Mouse (Mus musculus) midbrain, embryonic 14.5 days (tissue): ENCODE data around the gene Gm10447. TPM values are rescaled to one million over a fixed set of nuclear protein-coding genes. Genes with fewer than 3 reads are reported as not detected.
"Not testable (repeated sequence)": the region's sequence is repeated elsewhere in the genome, so short reads cannot be mapped to it uniquely, and the experiment has no call there.

Source experiments
- ATAC-seq: fragments of 200-750 bp; cut with Nextera tagmentation; 2 replicates; pipeline ENCODE4 v1.8.0; 2017; ENCODE audit warnings: moderate number of reproducible peaks, moderate library complexity; ENCODE audit not compliant: low FRiP score, low TSS enrichment
- DNase-seq: peaks from one replicate; pipeline ENCODE4 v3.0.0-alpha.2; 2015
- H3K27ac ChIP-seq: fragments of 300-500 bp; sonication (generic); replicated peaks from 2 replicates; pipeline ENCODE4 v1.5.1; 2014; ENCODE audit warnings: mild to moderate bottlenecking, low read depth, low read length, moderate library complexity
- H3K27me3 ChIP-seq: fragments of 300-500 bp; sonication (generic); 2 replicates; pipeline ENCODE4 v1.6.1; 2014; ENCODE audit warnings: low read length, control low read depth, mixed read lengths; ENCODE audit not compliant: control insufficient read depth, insufficient read depth
- H3K36me3 ChIP-seq: fragments of 300-500 bp; sonication (generic); 2 replicates; pipeline ENCODE4 v1.6.1; 2014; ENCODE audit warnings: low read length, control low read depth; ENCODE audit not compliant: control insufficient read depth, insufficient read depth
- H3K4me1 ChIP-seq: fragments of 300-500 bp; sonication (generic); 2 replicates; pipeline ENCODE4 v1.6.1; 2014; ENCODE audit warnings: mild to moderate bottlenecking, antibody characterized with exemption, low read length, control low read depth; ENCODE audit not compliant: control insufficient read depth, insufficient read depth
- H3K4me2 ChIP-seq: fragments of 300-500 bp; sonication (generic); 2 replicates; pipeline ENCODE4 v1.6.1; 2014; ENCODE audit warnings: mild to moderate bottlenecking, low read length, moderate library complexity
- H3K4me3 ChIP-seq: fragments of 300-500 bp; sonication (generic); replicated peaks from 2 replicates; pipeline ENCODE4 v1.5.1; 2014; ENCODE audit warnings: low read depth, low read length
- H3K9ac ChIP-seq: fragments of 300-500 bp; sonication (generic); replicated peaks from 2 replicates; pipeline ENCODE4 v1.6.1; 2014; ENCODE audit warnings: mild to moderate bottlenecking, low read length, moderate library complexity
- H3K9me3 ChIP-seq: fragments of 300-500 bp; sonication (generic); 2 replicates; pipeline ENCODE4 v1.6.1; 2016; ENCODE audit warnings: low read length, control low read depth, mixed read lengths; ENCODE audit not compliant: control insufficient read depth
- WGBS: fragments of 180-500 bp; shearing (Covaris S2); extraction: QIAGEN DNeasy Blood & Tissue Kit; methylation state at CpG from one replicate; pipeline ENCODE4 v1.1.7; 2014; 5-methylcytosine and 5-hydroxymethylcytosine counted together
- polyA plus RNA-seq: library from polyadenylated mRNA; unstranded; fragments of >200 nt; fragmentation: Nextera tagmentation; extraction: Ambion mirVana; gene quantifications from 2 replicates; pipeline ENCODE4 v1.2.1, GENCODE M21; 2014

Gm10447 gene
- polyA plus RNA-seq, 1 experiment from 2014 or later, result not detected

DNA sequence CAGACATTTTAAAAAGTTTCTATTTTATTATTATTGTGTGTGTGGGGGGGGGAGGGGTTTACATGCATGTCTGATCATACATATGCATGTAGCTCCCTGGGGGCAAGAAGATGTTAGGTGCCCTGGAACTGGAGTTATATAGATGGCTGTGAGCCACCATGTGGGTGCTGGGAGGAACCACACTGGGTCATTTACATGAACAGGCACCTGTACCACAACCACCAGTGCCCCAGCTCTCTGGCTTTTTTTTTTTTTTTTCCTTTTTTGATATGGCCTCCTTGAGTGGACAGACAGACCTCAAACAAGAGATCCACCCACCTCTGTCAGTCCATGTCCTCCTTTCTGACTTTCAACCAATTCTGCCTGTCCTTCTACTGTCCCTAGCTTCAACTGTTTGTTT, 27.7 kb downstream of the Gm10447 start:
- ATAC-seq (no peak), DNase-seq (no peak)
- Histone ChIP-seq H3K27me3 (no peaks in the 10 kb centered on the region), H3K4me1 (peaks cover 11% of the 10 kb centered on the region), H3K27ac (no peak overlapping the region), H3K36me3 (peaks cover 19% of the 10 kb centered on the region), H3K9ac (no peak overlapping the region), H3K9me3 (no peaks in the 10 kb centered on the region), H3K4me3 (no peak overlapping the region), H3K4me2 (peak overlapping the region; percentile 92)

DNA sequence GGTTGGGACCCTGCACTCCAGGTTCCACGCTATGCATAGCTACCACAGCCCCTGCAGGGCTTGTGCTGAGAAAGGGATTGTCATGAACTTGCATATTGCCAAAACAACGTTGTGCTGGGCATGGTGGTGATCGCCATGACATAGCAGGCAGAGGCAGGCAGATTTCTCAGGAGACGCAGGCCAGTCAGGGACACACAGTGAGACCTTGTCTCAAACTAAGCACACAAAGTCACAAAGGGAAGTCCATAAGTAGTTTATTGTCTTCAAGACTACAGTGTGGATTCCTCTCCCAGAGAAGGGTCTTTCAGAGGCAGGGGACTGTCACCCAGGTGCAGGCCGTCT, 28.2 kb downstream of the Gm10447 start:
- 93% methylated on average over 5 of the region's 5 CpGs for WGBS
- Histone ChIP-seq H3K27ac (no peak overlapping the region), H3K27me3 (no peaks in the 10 kb centered on the region), H3K4me2 (no peak overlapping the region), H3K9ac (no peak overlapping the region), H3K9me3 (no peaks in the 10 kb centered on the region), H3K36me3 (peaks cover 19% of the 10 kb centered on the region), H3K4me1 (peaks cover 11% of the 10 kb centered on the region), H3K4me3 (no peak overlapping the region)
- DNase-seq (no peak), ATAC-seq (no peak)

DNA sequence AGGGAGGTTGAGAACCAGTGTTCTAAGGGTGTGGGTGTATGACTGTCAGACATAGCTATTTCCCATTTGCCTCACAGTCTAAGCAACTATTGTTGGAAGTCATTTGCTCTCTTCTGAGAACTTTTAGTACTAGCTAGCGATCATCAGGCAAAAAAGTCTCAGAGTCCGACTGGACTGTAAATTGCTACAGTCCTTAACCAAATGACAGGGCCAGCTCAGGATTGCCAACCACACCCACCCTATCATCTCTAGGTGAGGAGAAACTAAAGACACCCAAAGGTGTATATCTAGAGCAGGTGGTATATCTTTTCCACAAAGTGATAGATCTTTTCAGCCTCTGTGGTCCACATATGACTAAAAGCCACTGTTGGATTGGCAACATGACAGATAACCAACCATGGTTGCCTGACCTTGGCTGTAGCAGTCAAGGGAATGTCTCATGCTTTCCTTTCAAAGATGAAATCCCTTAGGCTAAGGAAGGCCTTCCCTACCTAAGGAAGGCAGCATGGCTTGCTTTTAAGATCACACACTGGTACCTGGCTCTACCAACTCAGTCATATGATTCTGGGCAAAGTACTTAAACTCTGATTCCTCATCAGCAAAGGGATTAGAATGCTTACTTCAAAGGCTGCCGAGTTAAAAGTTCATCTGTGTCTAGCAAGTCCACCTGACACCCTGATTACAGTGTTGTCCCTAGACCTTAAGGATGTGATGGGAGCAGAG, 28.8 kb downstream of the Gm10447 start:
- no peaks in the 10 kb centered on the region for H3K27me3 ChIP-seq
- H3K9me3 ChIP-seq, result no peaks in the 10 kb centered on the region
- 96% methylated on average over 3 of the region's 3 CpGs for WGBS
- H3K9ac ChIP-seq, result no peak overlapping the region
- peaks cover 11% of the 10 kb centered on the region for H3K4me1 ChIP-seq
- no peak for ATAC-seq
- no peak for DNase-seq
- no peak overlapping the region for H3K4me2 ChIP-seq
- no peak overlapping the region for H3K27ac ChIP-seq
- peaks cover 19% of the 10 kb centered on the region for H3K36me3 ChIP-seq
- H3K4me3 ChIP-seq, result no peak overlapping the region

- not testable (repeated sequence) for H3K4me3 ChIP-seq, H3K9ac ChIP-seq, DNase-seq, ATAC-seq, H3K27me3 ChIP-seq, H3K27ac ChIP-seq, H3K4me2 ChIP-seq, H3K9me3 ChIP-seq
- H3K4me1 ChIP-seq, result peaks cover 11% of the 10 kb centered on the region
- WGBS, result 85% methylated on average over 3 of the region's 3 CpGs
- H3K36me3 ChIP-seq, result peaks cover 19% of the 10 kb centered on the region
These were observed 30.0 kb downstream of the Gm10447 start for GRCm38 (mm10) chr11:53426914-53427313.

DNA sequence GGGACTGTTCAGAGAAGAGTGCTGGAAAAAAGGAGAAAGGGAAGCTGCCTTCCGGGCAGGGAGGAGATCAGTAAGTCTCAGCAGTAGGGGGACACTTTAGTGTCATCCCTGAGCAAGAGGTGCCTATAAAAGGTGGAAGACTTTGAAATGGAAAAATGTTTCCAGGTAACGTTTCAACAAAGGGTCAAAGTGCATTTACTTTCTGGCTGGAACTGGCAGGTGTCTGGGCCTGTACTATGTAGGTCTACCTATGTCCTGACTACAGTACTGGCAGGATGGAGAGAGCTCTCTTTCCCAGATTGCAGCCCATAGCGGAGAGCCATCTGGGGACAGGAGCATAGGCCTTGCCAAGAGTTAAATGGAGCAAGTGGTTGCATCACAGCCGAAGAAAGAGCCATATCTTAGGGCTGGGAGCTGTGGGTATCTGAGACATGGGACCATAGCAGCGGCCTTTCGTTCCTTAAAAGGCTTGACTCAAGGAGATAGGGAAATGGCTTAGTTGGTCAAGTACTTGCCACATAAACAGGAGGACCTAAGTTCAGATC, 31.1 kb downstream of the Gm10447 start:
- Histone ChIP-seq H3K9ac (no peak overlapping the region), H3K4me3 (no peak overlapping the region), H3K27ac (no peak overlapping the region), H3K4me1 (peaks cover 5% of the 10 kb centered on the region), H3K36me3 (peaks cover 26% of the 10 kb centered on the region), H3K4me2 (no peak overlapping the region), H3K9me3 (no peaks in the 10 kb centered on the region), H3K27me3 (no peaks in the 10 kb centered on the region)
- 89% methylated on average over 6 of the region's 6 CpGs for WGBS
- DNase-seq (no peak), ATAC-seq (no peak)

DNA sequence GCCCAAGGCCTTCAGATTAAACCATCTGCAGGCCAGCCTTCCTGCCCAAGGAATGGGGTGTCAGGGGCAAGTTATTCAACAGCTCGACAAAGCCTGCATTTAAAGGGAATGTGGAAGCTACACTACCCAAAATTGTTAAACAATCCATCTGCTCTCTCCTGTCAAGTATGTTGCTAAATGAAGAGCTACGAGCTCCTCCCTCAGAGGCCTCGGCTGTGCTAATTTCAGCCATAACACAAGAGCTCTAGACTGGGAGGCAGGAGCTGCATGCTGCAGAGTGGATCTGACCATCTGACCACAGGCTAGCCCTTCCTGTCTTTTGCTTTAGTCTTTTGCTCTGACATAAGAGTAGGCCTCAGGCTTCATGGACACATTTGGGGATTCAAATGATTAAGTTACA, 31.7 kb downstream of the Gm10447 start:
- Histone ChIP-seq H3K27ac (no peak overlapping the region), H3K4me3 (no peak overlapping the region), H3K36me3 (peaks cover 31% of the 10 kb centered on the region), H3K27me3 (no peaks in the 10 kb centered on the region), H3K4me1 (peaks cover 5% of the 10 kb centered on the region), H3K4me2 (no peak overlapping the region), H3K9me3 (no peaks in the 10 kb centered on the region), H3K9ac (no peak overlapping the region)
- ATAC-seq (no peak), DNase-seq (no peak)
- 80% methylated on average over 3 of the region's 3 CpGs for WGBS

- Histone ChIP-seq H3K4me2 (no peak overlapping the region), H3K9me3 (no peaks in the 10 kb centered on the region), H3K27me3 (no peaks in the 10 kb centered on the region), H3K4me1 (peaks cover 4% of the 10 kb centered on the region), H3K27ac (no peak overlapping the region), H3K9ac (no peak overlapping the region), H3K4me3 (no peak overlapping the region), H3K36me3 (peaks cover 34% of the 10 kb centered on the region)
- no peak for ATAC-seq
- 70% methylated on average over 2 of the region's 2 CpGs for WGBS
- DNase-seq, result no peak
These were observed 32.1 kb downstream of the Gm10447 start for GRCm38 (mm10) chr11:53424826-53425225.

DNA sequence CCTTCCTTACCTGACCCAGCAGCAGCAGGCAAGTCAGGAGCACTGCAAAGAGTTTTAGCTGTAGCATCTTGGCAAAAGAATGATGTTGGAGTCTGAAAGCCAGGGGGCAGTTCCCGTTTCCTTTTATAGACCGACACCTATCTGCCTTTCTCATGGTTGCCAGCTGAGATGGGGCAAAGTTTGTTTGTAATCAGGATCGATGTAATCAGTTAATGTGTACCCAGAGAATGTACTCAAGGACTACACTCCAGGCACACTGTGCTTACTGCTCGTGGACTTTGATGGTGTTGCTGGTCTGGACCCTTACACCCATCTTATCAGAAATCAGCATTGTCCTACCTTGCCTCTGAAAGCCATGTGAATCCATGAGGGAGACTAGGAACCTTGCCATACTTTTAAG, 33.9 kb downstream of the Gm10447 start, which contains the start of gene Leap2:
Gene Leap2, minus strand, starts transcription at position 135 of the 400 bp plus-strand sequence.
- Histone ChIP-seq H3K4me1 (no peaks in the 10 kb centered on the region), H3K9me3 (no peaks in the 10 kb centered on the region), H3K4me3 (no peak within 1 kb of the TSS), H3K27me3 (no peaks in the 10 kb centered on the region), H3K4me2 (no peak within 1 kb of the TSS), H3K9ac (no peak within 1 kb of the TSS), H3K36me3 (peaks cover 39% of the 10 kb centered on the region), H3K27ac (no peak within 1 kb of the TSS)
- WGBS, result 95% methylated on average over 4 of the region's 4 CpGs
- ATAC-seq, result no peak
- DNase-seq, result no peak

DNA sequence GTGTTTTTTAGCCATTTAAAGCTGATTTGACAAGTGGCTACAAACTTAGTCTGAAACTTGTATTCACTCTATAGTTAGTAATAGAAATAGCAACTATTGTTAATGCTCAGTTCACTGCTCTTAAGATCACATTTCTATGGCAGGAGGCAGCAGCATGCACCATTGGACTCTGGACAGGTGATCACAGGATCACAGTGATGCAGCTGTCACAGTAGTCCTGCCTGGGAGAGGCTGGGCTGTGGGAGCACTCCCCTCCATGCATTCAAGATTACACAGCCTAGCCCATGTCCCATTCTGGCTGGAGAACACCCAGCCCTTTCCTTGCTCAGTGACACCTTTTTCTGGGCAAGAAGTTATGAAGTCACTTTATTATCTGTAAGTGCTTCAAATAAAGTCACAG, 38.9 kb downstream of the Gm10447 start:
- Histone ChIP-seq H3K27me3 (no peaks in the 10 kb centered on the region), H3K36me3 (peaks cover 77% of the 10 kb centered on the region), H3K9me3 (no peaks in the 10 kb centered on the region), H3K4me2 (no peak overlapping the region), H3K9ac (no peak overlapping the region), H3K4me3 (no peak overlapping the region), H3K27ac (no peak overlapping the region), H3K4me1 (no peaks in the 10 kb centered on the region)
- DNase-seq (no peak), ATAC-seq (no peak)
